16 mouse cellular contexts compared by ENCODE assay signal in genomic region chr2:45276703-45277102, GRCm38 (mm10).
"Had no signal": no experiment of that assay in that cellular context is flagged by ENCODE, and none has a peak within 500 bp of the region (broad histone marks: within the 10 kb centered on the region; RNA-seq: fewer than 3 reads in every experiment).

No protein-coding gene starts in this region.

- H3K27ac ChIP-seq: kidney, postnatal 0 days; layer of hippocampus, adult 2 months; limb, embryonic 13.5 days; liver, embryonic 12.5 days; lung, embryonic 15.5 days; midbrain, embryonic 15.5 days had no signal

- ATAC-seq: inflammation-experienced regulatory T-cells, adult 6 months; intestine, postnatal 0 days; liver, embryonic 12.5 days; midbrain, embryonic 15.5 days had no signal

- H3K9me3 ChIP-seq: limb, embryonic 13.5 days; liver, embryonic 12.5 days; lung, embryonic 15.5 days; megakaryocyte, embryonic 14.5 days; midbrain, embryonic 15.5 days had no signal

- H3K4me3 ChIP-seq: layer of hippocampus, adult 2 months; limb, embryonic 13.5 days; liver, embryonic 12.5 days; lung, embryonic 15.5 days; megakaryocyte, embryonic 14.5 days; midbrain, embryonic 15.5 days had no signal

- DNase-seq: kidney, adult 8-10 months; kidney, postnatal 4 days; left cerebral cortex, postnatal 4 days; right cerebral cortex, postnatal 25 days; thymus, adult 18-20 months; thymus, postnatal 14 days had no signal

- H3K27me3 ChIP-seq: liver, embryonic 12.5 days; lung, embryonic 15.5 days; megakaryocyte, embryonic 14.5 days; midbrain, embryonic 15.5 days had no signal

- H3K4me2 ChIP-seq: limb, embryonic 13.5 days; liver, embryonic 12.5 days; lung, embryonic 15.5 days; midbrain, embryonic 11.5 days; midbrain, embryonic 15.5 days had no signal

- H3K36me3 ChIP-seq: limb, embryonic 13.5 days; liver, embryonic 12.5 days; lung, embryonic 15.5 days; midbrain, embryonic 15.5 days had no signal

- H3K4me1 ChIP-seq: limb, embryonic 13.5 days; lung, embryonic 15.5 days; midbrain, embryonic 15.5 days had no signal

- H3K9ac ChIP-seq: limb, embryonic 13.5 days; liver, embryonic 12.5 days; lung, embryonic 15.5 days; midbrain, embryonic 15.5 days had no signal
